Mouse (Mus musculus): ENCODE data around the gene Tenm2. TPM values are rescaled to one million over a fixed set of nuclear protein-coding genes. Genes with fewer than 3 reads are reported as not detected.

The Tenm2 gene
- total RNA-seq, 4 experiments from 2014 or later, result 0.35 to 0.77 (median 0.54) TPM

DNA sequence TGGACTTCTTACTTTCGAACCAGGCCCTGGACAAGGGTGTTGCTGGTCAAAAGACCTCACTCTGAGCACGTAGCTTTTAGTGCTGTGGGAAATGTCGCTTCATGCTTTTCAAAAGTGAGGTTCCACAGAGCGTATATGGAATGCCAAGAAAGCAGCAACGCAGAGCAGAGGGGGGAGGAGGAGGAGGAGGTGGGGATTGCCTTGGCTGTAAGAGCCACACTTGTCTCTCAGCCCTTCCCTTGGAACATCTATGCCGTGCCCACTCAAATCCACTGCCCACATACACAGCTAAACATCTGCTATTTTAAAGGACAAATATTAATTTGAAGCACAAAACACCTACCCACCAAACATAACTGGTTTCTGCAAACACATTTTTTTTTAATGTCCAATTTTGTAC, 544.9 kb downstream of the Tenm2 start:
- no peak for DNase-seq

DNA sequence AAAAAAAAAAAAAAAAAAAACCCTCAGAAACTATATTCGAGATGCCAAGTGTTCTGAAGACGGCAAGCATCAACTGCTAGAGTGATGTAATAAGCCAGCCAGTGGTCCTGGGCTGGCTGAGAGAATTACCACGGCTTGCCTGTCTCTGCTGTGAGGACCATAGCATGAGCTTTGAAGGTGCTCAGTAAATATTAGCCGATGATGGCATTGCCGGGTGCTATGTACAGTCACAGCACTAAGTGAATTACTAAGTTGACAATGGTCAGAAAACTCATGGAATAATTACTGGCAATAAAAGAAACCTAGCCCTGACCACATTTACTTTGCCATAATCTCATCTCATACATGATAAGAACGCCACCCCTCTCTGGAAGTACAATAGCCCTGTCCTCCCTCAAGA, 549.5 kb downstream of the Tenm2 start:
- DNase-seq, result no peak

DNA sequence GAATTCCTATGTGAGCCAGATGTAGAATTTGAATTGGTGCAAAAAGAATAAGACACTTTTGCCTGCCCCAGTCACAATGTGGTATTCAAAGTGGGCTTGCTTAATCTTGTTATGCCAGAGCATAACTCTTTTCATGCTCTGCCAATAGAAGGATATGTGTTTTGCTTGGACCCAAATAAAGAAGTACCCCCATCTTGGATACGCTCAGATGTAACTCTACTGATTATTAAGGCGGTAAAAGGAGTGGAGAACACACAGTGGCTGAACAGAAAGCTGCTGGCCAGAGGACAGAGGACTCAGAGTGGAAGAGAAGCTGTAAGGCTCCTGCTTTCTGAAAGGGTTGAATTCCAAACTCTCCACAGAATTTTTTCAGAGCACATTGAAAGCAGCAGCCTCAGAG, 556.4 kb downstream of the Tenm2 start:
- no peak for DNase-seq

DNA sequence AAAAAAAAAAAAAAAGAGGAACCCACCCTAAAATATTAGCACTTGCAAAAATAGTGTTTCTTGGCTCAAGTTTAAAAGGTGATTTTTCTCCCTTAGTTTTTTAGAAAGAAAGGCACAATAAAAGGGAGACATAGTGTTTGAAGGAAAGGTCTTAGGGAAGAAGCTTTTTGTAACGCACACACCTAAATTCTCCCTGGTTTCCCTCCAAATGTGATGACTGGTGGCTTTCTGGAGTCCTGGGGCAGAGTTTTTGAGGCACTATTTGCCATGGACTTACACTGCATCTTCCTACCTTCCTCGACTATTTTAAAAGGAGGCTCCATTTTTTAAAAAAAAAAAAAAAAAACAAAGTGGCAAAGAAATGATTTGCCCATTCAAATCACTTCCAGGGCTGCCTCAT, 557.2 kb downstream of the Tenm2 start:
- no peak for DNase-seq

DNA sequence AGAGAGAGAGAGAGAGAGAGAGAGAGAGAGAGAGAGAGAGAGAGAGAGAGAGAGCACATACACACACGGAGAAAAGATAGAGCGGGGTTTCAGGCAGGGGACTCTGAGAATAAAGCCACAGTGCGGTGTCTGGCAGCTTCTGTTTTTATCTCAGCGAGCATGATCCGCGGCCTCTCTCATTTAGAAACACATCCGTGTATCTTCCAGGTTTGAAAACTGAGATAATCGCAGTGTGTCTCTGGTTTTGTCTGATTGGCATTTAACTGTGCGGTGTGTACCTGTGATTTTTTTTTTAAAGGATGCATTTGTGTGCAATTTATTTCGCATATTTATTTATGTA, 557.7 kb downstream of the Tenm2 start:
- DNase-seq, result no peak

DNA sequence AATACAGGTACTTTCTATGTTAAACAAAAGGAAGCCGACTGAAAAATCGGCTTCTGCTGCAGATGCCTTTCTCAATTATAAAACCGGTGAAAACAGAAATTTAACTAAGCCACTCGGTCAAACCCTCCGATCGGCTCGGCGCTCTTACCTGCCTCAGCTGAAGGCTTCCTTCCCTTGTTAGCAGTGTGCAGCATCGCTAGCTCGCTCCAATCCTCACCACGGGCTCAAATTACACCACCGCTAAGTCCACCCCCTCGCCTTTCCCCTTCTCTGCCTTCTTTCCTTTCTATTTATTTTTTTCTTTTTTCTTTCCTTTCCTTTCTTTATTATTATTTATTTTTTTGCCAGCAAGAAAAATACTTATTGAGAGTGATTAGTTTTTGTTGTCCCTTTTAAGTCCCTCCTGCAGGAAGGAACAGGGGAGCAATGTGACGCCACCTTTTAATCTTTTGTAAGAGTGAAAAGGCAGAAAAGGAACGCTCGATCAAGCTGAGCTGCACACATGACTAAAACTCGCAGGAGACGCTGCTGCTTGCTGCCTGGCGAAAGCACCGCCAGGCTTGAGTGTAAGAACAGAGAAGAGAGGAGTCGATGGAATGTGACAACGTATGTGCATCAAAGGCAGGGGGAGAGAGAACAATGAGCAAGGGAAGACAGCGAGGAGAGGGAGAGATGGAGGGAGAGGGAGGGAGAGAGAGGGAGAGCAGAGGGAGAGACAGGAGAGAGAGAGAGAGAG, 558.3 kb downstream of the Tenm2 start:
- peak; percentile 9 for DNase-seq

DNA sequence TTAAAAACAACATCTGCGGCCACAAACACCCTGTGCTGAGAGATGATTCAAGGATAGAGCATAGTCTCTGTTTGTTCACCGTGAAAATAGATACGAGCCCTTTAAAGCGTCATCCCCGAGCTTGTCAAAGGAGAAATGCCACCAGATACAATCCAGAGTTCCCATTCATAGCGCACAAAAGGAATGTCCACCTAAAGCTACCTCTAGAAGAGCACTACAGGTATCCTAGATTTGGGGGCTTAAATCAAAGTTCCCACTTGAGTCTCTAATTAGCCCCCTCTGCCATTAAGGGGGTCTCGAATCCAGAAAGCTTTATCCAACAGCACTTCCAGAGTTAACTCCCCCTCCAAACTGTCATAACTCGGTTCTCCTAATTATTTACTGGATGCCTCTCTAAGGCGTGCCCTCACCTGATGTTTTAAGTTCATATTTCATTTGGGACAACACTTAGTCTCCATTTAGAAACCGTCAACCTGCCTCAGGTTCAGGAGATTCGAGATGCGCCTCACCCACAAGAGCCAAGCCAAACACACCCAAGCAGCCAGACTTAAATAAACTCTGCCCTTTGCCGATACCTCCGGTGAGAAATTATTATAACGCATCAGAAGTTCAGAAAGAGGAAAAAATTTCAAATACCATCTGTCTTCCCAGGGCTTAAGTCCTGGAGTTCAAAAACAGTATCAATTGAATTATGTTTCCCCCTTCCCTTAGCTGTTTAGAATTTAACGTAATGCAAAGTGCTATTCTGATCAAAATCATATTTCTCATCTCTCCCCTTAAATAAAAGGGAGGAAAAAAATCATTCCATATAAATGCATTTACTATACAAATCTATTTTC, 559.1 kb downstream of the Tenm2 start:
- DNase-seq, result no peak

DNA sequence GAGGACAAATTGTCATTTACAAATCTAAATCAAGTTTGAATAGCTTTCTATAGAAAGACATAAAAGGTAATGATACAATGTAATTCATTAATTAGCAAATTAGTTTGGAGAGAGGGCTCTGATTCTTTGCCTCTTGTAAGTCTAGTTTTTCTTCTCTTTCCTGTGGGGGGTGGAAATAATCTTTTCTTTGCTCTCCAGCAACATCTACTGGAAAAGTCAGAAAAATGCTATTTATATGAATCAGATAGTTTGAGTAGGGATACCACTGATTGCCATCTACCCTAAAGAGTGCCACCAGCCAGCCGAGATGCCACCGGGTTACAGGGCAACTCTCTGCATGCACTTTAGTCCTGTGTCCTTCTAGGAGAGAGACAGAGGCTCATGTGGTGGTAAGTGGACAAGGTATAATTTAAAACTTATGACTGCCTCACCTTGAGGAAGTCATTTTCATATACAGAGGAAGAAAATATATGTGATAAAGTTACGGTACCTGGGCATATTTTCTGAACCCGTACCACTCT, 560.8 kb downstream of the Tenm2 start:
- no peak for DNase-seq

DNA sequence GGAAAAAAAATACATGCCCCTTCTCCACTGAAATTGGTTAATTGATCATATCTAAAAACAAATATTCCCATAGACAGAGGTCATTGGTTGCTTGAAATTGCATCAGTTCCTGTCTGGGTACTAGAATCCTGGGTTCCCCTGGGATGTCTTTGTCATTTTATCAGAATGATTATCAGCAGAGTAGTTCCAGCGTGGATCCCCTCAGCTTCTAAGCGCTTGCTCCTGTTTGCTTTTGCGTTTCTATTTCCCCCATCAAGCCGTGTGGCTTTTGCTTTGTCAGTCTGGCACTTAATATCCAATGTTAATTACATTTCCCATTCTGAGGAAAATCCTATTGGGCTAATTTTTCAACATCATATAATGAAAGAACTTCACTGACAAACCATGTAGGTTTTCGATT, 561.6 kb downstream of the Tenm2 start:
- DNase-seq, result no peak

DNA sequence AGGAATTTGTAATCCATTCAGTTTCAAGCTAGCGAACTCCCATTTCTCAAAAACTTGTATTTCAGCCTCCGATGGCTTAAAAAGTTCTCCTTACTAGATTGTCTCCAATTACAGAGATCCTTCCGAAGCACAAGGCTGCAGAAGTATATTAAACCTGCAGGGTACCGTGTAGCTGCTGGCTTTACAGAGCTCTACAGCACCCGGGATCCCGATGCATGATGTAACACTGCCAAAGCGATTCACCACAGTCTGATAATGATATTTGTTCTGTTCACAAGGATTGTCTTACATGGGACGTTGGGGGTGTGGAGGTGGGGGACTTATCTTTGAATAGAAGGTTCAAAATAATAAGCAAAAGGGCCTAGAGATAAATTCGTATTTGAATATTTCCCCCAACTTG, 564.6 kb downstream of the Tenm2 start:
- no peak for DNase-seq

DNA sequence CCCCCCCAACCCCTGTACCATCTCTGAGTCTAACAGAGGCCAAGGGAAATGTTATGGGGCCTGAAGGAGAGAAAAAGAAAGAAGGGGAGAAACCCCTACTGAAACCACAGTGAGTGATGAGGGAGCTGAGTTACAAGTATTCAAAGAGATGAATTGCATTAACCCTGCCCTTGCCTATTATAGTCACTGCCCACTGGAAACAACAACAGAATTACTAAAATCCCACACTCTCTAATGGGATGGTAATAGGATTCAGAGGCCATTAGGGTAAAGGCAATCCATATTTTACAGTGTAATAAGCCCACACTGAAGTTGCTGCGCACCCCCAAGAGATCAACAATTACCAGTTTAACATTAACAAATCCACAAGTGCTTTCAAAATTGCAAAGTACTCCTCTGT, 571.7 kb downstream of the Tenm2 start:
- no peak for DNase-seq

DNA sequence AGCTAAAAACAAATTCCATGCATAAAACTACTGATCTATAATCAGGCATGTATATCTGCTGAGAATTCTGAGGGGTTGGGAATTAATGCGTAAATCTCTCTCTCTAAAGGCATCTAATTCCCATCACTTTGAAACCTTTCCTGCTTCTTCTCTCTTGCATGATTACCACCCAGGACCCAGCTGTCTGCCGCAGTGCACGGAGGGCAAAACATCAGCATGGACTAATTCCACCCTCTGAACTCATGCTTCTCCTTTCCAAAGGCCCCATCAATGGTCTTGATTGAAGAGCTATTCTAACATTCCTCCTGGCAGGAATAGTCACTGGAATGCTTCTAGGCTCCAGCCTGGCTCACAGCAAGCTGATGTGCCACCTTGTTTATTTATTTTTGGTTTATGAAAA, 572.2 kb downstream of the Tenm2 start:
- no peak for DNase-seq

DNA sequence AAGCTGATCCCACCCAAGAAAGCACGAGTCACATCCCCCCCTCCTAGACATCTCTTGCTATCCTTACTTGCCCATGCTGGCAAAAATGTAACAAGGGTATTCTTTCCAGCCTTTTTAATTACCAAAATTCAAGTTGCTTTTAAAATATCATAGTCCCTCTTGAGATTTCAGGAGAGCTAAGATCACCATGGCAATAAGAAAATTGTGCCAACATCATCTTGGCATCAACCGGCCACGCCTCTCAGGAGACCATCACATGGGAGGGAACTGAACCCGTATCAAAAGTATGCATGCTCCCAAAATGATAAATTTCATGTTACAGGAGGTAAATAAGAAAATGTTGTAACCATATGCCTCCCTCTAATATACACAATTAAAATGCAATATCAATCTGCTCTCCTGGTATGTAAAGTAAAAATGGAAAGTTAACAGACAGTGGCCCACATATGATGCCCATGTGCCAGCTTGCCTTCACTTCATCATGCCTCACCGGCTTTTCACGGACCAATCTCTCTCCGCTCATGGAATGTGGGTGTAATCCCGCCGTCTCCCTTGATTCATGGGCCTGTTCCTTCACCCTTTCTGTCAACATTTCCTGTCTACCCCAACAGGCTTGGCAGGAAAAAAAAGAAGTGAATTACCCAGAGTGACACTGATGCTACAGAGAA, 582.0 kb downstream of the Tenm2 start:
- DNase-seq, result no peak

DNA sequence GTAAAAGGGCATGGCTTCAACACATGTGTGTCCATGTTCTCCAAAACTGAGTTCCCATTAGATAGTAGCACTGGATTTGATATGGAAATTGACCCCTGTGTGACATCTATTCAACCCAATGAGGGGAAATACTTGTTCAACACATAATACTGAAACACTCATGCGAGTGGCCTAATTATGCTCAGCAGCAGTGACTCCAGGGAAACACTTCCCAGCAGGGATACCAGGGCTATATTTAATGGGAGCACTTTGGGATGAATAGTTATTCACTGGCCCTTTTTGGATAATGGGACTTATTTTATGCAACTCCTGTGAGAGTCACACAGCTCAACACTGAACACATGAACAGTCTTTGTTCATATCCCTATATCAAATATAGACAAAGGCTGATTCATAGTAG, 588.6 kb downstream of the Tenm2 start:
- no peak for DNase-seq

DNA sequence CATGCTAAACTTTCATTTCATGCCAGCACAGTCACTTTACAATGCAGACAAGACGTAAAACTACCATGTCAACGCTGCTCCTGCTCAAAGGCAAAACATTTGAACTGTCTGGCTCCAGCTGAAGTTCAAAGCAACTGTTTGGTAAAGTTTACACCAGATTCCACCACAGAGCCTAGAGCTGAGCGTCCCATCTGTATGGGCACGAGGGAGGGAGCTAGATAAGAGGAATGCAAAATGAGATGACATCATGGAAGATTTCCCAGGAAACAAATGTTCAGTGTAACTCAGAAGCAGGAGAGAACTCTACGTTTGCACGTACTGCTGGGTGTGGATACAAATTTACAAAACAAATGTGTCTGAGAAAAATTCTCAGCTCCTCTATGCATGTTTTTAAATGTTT, 600.7 kb downstream of the Tenm2 start:
- no peak for DNase-seq

DNA sequence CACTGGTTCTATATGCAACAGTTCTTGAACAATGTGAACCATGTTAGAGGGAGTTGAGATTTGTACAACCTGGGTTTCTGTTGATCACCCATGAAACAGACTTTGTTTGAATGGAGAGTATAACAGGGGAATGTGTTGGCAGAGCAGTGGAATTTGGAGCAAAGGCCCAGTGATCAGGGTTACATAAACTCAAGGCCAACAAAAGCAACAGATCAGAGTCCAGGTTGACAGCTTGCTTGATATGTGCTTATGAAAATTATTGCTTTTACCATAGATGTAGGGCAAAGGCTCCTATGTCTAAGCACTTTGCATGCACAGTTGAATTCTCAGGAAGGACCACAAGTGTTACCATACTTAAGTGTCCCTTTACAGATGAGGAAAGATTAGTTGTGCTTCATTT, 603.6 kb downstream of the Tenm2 start:
- peak; percentile 19 for DNase-seq

DNA sequence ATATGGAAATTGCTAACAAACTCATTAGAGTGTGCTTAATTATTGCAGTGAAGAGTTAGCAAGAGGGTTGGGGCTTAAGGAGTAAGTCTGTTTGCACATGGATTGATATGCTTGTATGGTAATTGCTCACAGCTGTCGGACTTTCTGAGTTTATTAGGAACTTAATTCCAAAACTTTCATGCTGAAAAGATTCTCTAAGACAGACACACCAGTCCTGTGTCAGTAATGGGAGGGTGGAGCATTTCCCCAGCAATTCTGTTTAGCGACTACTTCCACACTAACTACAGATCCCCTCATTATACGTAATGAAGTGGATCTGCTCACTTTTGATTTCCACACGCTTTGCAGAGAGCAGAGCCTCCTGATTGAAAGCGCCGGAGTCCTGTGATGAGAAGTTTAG, 622.0 kb downstream of the Tenm2 start:
- DNase-seq, result no peak

DNA sequence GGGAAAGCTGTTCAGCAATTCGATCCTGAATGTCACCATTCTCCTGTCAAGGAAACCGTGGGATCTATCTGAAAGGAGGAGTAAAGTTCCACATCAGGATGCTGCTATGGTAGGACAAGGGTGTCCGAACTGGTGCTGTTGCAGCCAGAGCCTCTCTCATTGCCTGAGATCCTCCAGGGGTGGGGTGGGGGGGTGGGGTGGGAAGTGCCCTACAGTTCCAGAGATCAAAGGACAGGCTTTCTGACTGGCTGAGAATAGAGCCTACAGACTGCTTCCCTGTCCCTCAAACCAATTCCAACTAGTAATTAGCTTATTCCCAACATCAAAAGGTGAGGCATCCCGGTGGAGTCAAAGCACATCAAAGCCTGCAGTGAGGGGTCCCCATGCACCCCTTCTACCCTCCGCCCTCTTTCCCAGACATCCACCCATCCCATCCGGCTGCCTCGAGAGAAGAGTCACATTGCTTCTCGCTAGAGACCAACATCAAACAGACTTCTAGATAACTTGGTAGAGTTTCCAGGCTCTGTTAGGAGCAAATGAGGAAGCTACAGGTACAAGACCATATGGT, 630.9 kb downstream of the Tenm2 start:
- no peak for DNase-seq

DNA sequence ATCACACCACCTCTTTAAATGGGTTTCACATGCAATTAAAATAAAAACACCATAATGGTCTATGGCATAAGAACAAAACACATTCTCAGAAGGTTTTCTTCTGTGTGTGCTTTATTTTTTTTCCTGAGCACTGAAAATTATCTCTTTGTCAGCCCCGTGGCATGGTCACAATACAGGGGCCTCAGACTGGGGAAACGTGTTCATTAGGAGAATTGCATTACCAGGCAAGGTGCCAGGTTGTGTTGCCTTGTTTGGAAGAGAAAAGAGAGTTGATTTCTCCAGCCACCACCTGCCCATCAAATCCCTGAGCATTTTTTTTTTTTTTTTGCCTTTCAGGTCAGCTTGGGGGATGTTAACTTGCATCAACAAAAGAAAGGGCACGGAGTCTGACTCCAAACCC, 631.5 kb downstream of the Tenm2 start:
- no peak for DNase-seq

DNA sequence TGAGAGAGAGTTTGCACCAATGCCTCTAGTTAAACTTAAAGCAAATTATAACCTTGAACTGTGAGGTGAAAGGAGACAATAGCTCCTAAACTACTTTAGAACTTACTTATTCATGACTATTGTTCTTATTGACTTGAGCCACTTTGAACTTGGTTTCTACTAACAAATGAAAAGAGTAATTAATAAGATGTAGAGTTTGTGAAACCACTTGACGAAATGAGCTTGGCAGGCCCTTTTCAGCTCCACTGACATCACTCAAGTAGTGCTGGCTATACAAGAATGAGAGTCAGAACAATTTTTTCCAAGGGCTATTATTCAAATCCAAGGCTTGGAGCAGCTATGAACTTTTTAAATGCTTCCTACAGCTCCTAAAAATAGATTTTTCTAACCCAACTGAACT, 643.3 kb downstream of the Tenm2 start:
- no peak for DNase-seq

DNA sequence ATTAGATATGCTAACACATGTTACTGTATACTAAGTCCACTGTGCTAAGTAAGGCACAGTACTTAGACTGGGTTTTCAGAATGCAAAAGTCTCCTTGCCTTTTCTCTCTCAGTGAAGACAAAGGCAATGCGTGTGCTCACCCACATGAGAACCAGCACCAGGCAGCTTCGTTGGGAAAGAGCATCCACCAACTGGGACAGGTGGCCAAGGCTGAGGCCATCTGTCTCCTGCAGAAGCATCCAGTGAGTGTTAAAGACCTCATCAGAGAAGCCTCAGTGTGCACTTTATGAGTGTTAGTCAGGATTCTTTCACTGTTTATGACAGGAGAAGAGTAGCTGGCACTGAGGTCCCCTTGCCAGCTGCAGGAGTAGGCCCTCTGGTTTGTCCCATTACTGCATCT, 669.6 kb downstream of the Tenm2 start:
- no peak for DNase-seq

DNA sequence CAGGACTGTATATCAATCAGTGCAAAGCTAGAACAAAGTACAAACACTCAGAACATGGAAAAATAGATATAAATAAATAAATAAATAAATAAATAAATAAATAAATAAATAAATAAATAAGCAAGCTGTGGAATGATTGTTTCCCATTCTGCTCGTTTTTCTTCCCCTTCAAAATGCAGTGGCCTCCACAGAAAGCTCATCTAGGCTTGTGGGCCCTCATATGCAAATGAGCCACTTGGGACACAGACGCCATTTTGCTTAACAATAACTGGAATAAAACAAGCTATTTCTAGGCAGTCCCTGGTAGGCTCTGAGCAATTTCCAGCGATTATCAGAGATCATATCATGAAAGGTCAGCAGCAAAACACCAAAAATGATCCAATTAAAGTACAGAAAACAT, 672.9 kb downstream of the Tenm2 start:
- no peak for DNase-seq
